Mouse (Mus musculus) lung, postnatal 4 days (tissue): ENCODE results near the gene Smad5.

ENCODE experiments used
- DNase-seq, 2 experiments: peaks; one replicate each; pipeline ENCODE4 v3.0.0; 2021

Gene Smad5

DNA sequence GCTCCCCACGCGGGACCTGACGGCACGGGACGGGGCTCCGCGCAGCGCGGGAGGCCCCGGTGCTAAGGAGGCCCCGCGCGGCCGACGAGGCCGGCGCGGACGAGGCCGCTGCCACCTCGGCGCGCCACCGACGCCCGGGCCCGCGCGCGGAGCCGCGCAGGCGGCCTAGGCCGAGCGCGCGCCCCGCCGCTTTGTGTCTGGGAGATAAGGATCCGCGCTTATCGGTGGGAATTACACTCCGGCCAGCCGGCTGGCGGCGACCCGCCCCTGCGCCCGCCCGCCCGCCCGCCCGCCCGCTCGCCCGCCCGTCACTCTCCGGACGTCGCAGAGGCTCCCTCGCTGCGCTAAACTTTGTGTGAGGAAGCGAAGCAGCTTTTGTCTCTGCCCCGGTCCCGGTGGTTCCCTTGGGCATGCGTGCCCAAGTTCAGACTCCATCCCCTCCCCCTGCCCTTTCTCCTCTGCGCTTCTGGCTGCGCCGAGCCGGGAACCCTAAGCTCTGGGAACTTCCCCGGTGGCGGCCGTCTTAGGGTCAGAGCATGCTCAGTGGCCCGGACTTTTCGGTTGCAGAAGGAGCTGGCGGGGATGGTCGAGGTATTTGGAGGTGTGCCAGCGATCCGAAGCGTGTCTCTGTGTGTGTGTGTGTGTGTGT, 536 bp downstream of the Smad5 start:
- DNase-seq = peak; percentile 77 to 89

DNA sequence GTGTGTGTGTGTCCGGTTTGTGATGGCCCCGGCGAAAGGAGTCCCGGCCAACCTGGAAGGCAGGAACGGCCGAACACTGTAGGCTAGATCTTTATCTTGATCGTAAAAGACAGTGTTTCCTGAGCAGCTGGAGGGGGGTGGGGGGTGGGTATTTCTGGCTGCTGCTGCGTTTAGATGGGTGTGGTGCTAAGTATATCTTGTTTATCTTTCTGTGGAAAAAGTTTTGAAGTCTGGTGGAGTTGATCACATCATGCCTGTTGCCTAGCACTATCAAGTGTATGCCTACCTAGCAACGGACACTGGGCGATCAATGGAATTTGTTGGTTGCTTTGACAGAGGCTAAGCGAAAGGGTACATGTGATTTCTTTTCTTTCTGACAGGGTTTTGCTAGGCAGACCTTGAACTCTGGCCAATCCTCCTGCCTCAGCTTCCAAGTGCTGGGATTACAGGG, 1.1 kb downstream of the Smad5 start:
- peak; percentile 30 to 41 for DNase-seq

DNA sequence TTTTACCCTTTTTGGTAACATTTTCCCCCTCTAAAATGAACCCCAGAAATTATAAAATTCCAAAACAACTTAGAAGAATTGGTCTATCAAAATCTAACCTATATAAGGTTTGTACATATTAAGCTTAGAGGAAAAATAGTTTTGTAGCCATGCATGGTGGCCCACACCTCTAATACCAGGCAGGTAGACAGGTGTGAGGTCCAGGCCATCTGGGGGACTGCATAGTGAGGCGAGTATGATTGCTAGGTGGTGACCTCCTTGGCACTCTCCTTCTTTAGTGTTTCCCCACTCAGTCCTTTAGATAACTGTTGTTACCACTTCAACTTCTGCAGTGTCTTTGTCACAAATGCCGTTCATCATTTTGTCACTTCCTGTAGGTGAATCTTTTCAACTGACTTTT, 1.8 kb downstream of the Smad5 start:
- no peak for DNase-seq

DNA sequence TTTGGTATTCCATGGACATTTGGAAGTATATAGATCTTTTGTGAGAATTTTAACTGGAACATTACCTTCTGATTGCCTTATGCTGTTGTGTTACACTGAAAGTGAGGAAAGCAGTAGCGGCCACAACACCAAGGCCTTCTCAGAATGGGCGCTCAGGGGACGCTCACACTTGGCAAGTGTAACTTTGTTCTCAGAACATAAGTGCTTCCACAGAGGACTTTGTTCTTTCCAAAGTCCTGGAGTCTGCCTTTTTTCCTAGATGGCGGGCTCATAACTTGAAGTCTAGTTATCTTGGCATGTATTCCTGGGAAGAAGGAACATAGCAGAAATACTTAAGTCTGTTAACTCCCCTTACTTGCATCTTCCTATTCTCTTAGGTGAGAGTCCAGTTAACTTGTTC, 4.3 kb downstream of the Smad5 start:
- DNase-seq = no peak

DNA sequence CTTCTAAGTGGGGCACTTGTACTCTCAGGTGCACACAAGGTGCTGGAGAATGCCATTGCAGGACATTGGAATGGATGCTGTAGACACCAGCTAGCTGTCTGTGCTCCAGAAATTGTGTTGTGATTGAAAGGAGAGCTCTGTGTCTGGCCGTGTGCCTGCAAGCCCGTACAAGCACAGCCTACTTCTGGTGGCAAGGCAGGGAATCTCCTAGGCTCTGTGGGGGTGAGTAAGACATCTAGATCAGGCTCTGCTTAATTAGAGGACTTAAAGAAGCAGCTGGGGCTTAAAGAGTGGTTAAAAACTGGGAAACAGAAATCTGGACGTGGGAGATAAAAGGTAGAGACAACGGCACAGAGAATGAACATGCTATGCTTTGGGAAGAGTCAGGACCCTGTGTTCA, 4.8 kb downstream of the Smad5 start:
- no peak for DNase-seq

DNA sequence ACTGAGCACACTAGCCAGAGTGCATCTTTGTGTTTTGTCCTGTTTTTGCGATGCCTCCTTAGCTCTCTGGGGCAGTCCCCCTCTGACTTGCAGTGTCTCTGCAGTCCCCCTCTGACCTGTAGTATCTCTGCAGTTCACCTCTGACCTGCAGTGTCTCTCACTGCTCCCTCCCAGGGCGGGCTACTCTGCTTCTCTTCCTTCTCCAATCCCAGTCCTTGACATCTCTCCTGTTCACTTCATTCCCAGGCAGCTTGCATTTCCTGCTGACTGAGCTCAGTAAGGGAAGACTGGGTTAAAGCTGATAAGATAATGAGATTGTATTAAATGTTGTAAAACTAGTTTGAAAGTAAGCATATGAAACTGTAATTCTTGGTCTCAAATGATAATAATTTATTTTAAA, 7.8 kb downstream of the Smad5 start:
- no peak for DNase-seq

DNA sequence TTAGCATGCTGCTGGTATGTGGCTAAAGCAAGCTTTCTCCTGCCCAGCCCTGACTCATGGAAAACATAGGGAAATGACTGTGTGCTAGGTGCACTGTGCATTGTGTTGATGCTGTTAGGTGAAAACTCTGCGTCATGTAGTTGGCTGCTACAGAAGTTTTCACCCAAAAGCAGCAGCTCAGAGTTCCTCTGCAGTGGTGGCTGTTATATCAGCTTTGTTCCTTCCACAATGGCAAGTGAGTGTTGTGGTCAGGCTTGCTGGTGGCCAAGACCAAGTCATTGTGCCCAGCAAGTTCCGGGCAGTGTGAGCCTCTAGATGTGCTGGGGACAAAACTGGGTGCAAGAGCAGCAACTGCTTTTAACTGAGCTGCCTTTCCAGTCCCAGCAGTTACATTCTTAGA, 9.4 kb downstream of the Smad5 start:
- DNase-seq = no peak

DNA sequence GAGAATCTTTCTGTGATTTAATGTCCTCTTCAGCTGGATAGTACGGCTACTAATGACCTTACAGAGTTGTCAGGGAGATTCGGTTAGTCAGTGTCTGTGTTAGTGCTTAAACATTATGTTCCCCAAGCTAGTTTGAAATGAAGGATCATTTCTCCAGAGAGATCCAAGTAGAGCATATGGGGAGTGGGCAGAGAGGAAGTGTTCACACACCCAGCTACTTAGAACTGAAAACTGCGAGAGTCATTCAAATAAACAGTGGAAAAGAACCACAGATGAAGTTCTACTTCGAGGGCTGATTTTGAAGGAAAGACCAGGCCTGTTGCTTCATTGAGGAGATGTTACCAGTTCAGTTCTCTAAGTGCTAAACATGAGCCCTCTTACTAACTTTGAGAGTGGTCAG, 23.7 kb downstream of the Smad5 start:
- no peak for DNase-seq

DNA sequence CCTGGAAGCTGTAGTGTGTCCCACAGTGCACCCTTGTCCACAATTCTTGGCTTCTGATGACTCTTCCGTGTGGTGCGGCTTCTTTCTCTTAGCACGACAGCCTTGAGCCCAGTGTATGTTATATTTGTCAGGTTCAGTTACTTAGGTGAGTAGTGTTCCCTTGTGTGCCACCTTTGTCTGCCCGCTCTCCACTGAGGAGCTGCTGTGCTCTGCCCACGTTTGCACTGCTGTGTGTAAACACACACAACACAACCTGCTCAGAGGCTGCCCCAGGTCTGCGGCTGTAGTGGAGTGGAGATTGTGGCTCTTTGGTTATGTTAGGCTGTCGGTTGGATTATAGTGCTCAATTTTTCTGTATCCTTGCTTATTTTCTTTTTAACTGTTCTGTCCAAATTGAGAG, 26.2 kb downstream of the Smad5 start:
- no peak for DNase-seq

DNA sequence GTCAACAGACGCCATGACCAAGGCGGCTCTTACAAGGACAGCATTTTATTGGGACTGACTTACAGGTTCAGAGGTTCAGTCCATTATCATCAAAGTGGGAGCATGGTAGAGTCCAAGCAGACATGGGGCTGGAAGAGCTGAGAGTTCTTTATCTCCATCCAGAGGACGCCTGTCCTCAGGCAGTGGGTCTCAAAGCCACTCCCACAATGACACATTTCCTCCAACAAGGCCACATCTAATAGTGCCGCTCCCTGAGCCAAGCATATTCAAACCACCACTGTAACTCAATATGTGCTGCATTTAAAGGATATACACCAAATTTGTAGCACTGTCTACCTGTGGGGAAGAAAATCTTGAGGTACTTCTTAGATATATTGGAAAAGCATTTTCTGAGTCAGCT, 31.8 kb downstream of the Smad5 start:
- no peak for DNase-seq

DNA sequence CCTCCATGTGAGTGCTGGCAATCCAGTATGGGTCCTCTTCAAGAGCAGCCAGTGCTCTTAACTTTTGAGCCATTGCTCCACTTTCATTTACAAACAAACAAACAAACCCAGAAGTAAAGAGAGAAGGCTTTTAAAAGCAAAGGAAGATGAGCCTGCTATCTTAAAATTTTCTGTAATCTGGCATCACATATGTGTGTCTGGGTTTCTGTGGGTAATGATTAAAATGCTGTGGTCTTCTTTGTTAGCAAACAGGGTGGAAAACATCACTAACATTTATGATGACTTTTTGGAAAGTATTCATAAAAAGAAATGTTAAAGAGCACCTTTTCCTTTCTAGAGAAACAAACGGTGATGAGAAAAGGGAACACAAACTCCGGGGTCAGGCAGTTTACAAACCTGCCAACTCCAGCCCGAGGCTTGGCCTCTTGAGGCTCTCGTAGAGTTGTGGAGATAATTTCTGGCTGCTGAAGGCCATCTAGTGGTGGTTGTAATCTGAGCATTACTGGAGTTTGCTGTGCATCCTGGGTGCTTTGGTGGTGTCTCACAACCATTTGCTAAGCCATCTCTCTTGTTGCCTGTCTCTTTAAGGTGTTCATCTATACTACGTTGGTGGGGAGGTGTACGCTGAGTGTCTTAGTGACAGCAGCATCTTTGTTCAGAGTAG, 32.5 kb downstream of the Smad5 start:
- DNase-seq = peak in 1 of 2 experiments; percentile 42

DNA sequence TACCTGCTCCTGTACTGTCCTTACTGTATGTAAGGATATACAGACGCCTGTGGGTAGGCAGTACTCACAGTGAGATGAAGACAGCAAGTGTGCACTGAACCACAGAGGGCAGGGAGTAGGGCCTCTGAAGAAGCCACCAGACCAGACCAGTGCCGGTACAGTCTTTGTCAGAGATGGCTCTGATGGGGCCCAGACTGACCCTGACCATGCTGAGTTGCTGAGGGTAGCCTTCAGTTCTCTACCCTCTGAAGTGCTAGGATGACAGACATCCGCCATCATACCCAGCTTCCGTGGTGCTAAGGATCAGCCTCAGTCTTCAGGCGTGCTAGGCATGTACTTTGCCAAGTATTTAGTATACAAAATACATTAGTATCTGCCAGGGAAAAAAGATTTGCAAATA, 36.7 kb downstream of the Smad5 start:
- no peak for DNase-seq

DNA sequence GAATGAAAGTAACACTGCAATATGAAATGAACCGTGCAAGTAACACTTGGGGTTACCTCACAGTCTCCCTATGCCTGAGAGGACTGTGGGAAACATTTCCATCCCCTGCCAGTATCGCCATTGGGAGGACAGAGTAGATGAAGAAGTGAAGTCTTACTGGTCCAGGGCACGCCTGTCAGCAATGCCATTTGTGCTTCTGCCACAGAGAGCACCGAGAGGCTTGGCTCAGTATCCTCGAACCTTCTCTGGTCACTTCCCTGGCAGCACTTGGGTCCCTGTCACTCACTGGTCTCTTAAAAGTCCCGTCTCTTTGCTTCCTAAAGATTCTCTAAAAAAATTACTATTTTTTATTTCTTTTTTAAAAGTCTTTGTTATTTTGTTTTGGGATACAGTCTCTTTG, 37.7 kb downstream of the Smad5 start:
- no peak for DNase-seq

DNA sequence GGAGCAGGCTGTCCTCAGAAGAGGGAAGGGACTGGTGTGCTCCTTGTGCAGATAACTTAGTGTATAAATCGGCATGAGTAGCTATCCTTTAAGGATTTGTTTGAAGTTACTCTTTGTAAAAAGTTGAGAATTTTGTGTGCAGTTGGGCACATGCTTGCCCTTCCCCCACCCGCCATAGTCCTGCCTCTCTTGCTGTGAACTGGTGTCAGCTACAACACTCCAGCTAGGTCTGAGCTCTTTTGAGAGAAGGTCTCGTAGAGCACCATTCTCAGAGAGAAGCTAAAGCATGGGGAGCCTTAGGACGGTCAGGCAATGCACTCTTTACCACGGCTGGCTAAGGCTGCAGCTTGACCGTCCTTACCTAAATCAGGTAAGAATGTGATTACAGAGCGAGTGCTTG, 38.9 kb downstream of the Smad5 start:
- no peak for DNase-seq

DNA sequence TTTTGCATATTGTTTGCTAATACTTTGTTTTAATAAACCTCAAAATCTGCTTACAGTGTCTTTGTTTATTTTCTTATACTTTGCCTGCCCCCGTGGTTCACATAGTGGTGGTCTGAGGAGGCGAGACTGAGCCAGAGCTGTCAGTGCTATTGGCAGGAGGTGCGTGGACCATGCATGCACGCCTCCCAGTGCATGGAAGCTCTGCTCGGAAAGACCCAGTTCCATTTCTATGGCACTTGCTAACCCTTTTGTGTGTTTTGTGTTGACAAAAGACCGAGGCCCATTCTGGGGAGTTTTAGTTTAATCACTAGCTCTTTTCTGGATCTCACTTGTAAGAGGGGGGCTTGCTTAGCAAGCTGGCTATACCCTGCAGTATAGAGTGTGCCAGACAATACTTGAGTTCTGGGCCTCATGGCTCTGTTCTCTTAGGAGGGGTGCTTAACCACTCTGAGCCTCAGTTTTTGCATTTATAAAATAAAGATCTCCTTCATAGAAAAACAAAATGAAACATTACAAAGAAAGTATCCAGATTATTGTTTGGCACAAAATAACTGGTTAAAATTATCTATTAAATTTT, 39.6 kb downstream of the Smad5 start:
- no peak for DNase-seq

DNA sequence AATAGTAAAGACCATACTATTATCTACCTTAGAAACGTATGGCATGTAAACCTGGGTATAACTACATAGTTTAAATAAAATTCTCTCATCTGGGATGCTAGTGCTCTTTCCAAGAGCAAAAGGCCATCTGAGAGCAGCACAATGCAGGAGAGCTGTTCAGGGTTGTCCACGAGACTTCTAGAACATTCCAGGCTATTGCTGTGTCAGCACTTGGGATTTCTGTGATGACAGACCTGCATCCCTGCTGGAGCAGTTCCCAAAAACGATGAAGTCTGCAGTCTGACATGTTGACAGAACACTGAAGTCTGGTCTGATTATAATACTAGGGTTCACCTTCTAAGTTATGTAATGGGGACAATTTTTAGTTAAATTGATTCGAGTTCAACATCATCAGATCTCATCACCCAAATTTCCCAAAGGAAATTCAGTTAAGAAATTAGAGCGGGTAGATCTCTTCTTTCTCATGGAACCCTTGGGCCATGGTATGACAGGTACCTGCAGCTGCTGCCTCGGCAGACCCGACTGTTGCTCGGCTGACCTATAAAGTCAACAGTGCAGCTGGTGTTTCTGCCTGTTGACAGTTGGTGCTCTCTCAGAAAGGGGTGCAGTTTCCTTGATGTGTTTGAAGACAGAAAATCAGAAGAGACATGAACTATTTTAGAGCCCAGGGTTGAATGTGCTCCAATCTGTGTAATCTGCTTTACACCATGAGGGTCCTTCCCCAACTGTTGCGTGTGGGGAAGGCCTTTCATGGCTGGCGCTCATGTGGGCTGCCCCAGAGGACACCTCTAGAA, 44.1 kb downstream of the Smad5 start:
- no peak for DNase-seq

DNA sequence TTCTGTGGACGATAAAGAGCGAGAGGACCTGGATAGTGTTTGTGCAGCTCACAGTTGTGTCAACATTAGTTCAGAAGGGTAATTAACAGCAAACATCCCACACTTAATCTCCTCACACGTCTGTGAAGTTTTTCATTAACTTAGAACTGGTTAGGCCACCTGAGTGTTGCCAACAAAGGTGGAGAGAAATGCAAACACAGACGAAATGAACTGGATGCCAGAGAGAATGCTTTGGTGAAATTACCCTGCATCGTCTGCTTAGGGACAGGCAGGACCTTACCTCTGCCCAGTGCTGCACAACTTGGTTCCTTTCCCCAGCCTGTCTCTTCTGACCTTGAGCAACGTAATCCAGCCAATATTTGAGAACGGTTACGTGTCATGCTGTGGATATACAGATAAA, 44.7 kb downstream of the Smad5 start:
- DNase-seq = peak in 1 of 2 experiments; percentile 40

DNA sequence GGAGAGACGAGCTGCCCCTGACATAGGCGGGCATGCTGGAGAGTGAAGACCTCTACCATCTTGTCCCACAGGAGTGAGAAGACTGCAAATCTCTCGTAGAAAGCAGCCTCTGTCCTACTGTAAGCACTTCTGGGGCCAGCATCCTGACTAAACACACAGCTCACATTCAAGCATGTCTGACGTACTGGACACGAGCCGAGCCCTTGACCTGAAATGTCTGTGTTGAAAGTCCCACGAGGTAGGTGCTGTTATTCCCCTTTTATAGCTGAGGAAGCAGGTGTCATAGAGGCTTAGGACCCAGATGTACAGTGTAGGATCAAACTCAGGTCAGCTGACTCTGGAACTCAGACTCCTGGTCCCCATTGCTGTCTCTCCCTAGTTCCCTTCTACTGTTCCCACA, 46.6 kb downstream of the Smad5 start:
- peak in 1 of 2 experiments; percentile 41 for DNase-seq

DNA sequence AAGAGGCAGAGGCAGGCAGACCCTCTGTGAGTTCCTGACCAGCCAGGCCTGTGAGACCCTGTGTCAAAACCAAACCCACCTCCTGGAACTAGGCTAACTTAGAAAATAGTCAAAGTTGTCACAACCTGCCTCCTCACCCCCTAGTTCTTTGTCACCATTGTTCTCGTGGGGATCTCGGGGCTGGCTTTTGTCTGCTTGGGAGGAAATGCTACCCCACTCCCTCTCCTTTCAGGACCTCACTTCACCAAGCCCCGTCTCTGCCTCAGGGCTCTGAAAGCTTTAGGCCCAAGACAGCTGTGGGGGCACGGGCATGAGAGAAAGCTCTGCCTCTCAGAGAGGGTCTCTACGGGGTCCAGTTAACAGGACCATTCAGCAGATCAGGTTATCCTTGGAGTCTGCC, 49.0 kb downstream of the Smad5 start:
- DNase-seq = peak in 1 of 2 experiments; percentile 5

DNA sequence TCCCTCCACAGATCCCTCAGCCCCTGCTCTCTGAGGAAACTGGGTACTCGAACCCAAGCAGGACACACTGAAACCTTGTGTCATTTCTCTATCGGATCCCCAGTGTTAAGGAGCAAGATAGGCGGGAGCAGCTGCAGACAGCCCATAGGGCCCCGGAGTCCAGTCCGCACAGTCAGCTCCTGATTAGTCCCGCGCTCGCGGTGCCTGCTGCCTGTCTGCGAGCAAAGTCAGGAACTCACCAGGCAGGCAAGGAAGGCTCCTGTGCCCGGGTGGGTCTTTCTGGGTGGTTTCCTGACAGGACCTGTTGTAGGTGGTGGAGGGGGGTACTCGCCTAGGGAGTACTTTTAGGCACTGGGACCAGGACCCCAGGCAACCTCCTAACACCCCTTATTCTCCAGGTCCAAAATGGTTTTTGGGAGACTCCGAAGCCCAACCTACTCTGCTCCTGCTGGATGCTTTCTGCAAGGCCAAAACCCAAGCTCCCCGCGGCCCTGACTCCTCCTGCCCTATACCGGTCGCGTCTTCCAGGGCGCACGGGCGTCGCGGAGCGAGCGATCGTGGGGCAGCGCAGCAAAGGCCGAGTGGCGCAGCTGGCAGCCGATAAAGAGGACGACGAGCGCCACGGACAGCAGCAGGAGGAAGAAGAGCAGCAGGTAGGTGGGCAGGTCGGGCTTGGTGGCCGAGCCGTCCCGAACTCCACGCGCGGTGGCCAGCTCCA, 49.8 kb downstream of the Smad5 start:
- peak; percentile 20 to 21 for DNase-seq

DNA sequence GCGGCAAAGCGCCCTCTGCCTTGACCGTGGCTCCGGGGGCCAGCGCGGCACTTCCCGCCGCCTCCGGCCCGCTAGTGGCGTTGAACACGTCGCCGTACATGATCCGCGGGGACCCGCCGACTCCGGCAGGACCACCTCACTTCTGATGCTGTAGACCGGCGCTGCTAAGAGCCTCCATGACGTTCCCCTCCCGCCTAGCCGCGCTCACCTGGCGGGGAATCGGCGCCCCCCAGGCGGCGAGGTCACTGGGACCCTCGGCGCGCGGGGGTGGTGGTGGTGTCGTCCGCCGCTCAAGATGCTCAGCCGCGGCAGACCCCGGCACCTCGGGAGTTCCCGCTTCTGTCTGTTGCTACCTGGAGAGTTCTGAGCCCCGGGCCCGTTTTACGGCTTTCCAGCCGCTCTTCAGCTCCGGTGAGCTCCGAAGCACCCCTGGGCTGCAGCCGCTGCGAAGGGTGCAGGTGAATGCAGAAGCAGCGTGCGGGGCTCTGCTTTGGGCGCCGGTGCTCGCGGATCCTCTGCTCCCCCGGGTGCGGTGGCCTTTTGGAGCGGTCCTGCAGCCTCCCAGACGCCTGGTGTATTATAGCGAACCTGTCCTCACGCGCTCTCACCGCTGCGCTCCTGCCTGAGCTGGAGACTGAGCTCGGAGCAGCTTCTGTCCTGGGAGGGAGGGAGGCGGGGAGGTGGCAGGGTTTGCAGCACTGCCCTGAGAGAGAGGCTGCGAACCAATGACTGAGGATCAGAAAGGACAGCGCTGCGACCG, 50.6 kb downstream of the Smad5 start, which contains the start of gene Gm45623:
TSS of gene Gm45623 (minus strand) at position 636 of the 760 bp plus-strand sequence.
- DNase-seq = peak in 1 of 2 experiments; percentile 35

DNA sequence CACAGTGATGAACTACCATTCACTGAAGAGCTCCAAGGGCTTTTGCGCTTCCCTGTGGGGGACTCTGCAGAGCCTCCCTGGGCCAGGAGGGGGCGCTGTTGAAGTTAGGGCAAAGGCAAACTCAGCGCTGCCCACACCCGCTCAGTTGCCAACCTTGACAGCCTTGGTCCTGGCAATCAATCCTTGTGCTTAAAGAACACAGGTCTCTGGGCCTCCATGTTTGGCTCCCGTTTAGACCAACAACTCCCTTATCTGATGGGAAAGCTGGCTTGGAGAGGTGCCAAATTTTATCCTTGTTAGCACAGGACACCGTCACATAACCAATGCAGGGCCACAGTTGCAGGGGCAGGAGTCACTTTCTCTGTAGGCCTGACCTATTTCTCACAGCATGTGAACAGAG, 53.1 kb downstream of the Smad5 start:
- peak; percentile 59 to 62 for DNase-seq
